Mouse (Mus musculus) cerebellum, postnatal 36 days (tissue): ENCODE results near the gene Mindy4b-ps.
"Not testable (repeated sequence)": the region's sequence is repeated elsewhere in the genome, so short reads cannot be mapped to it uniquely, and the experiment has no call there.

Source experiments
- DNase-seq, 2 experiments: peaks; one replicate each; pipeline ENCODE4 v3.0.0; 2021 to 2022; ENCODE audit warnings: mixed read lengths in 2 of 2

Gene Mindy4b-ps

DNA sequence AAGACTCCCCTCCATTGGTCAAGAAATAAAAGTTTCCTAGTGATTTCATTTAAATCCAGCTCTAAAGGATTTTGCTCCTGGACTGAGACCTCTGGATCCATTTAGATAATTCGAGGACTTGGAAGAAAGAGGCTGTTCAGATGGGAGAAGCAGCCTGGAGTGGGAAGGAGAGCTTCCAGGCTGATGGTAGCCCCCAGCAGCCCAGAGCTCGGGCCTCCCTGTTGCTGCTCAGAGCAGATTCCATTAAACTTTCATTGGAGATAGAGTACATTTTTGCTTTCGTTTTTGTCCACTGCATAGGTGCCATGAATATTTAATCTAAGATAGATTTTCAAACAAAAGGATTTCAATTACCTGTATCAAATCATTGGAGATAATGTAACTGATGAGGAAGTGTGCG is at the start of gene Mindy4b-ps:
Gene Mindy4b-ps, minus strand, starts transcription at position 101 of the 400 bp plus-strand sequence.
- DNase-seq, result no peak

DNA sequence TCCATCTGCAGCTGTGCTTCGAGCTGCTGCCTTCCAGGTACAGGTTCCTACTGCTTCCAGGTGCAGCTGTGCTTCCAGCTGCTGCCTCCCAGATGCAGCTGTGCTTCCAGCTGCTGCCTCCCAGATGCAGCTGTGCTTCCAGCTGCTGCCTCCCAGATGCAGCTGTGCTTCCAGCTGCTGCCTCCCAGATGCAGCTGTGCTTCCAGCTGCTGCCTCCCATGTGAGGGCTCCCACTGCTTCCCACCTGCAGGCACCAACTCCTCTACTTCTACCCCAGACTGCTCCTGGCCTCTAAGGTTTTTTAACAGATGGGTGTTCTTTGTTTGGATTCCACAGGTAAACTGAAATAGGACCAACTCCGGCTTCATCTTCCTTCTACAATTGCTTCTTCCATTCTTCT is 49.8 kb upstream of the Mindy4b-ps start:
- DNase-seq, result not testable (repeated sequence)

DNA sequence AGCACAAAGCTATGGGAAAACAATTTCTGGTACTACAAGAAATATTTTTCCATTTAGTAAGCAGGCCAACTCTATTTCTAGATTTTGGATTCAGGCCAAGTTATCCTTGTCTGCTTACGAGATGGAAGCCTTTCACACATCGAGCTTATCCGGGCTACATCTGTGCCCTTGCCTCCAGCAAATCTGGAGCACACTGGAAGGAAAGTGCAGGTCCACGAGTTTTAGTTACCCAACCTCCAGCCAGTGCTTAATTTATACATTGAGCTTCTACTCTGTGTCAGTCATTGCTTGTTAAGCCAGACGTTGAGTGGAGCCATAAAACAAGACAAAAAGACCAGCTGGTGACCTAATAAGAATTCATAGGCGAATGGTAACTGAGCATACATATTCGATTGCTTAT is 43.6 kb upstream of the Mindy4b-ps start:
- DNase-seq, result peak in 1 of 2 experiments; percentile 37

DNA sequence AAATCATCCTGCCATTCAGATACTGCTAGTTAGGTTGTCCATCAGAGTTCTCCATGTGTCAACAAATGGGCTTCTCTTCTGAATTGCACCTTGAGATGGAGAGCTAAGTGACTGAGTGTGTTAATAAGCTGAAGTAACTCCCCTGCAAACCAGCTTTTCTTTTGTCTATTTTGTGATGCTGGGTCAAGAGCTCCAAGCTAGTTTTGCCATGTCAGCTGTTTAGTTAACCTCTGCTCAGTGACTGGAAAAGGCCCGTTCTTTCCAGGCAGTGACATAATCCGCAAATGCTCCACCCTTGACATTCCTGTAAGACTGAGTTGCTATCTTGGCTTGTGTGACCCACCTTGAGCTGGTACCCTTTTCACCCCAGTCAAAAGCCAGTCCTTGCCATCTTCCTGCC is 40.9 kb upstream of the Mindy4b-ps start:
- no peak for DNase-seq

DNA sequence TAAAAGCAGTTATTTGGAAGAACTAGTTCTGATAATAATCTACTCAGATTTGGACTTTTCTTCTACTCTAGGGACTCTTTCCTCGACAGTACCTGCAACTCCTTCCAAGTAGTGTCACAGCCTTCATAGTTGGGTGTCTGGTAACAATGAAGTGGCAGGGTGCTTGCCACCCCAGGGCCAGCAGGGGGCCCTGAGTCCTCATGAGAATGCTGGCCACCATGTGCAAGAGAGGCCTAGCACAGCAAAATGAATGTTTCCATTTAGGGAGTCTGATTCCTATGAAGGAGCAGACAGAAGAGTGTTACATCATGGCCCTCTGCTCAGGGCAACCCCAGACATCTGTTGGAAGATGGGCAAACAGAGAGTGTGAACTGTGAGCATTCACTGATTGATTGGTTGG is 21.3 kb upstream of the Mindy4b-ps start:
- DNase-seq, result no peak

DNA sequence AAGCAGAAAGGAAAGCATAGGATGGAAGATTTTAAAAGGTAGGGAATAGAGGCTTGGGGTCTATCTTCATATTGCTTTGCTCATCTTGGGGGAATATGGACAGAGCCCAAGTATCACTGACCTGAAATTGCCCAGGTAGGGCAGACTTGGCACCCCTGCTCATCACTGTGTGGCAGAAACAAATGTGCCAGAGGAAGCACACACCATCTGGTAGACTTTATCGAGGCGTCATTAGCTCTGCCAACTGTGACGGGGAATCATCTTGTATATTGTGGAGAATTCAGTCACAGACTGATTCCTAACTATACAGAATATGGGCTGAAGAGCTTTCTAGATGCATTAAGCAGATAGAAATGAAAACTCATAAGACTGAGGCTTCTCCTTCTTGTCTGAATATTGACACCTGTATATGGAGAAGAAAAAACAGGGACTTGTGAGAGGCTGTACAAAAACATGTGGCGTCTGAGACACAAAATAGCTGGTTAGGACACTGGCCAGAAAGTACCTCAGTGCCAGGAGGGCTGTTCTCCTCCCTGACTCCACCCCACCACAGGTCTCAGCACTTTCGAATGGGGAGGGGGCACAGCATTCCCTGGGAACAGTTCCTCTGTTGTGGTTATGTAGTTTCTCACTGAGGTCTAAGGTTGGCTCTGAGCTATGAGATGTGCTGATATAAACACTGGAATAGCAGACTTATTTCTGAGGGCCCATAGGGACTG is 11.5 kb upstream of the Mindy4b-ps start:
- peak; percentile 58 to 64 for DNase-seq

DNA sequence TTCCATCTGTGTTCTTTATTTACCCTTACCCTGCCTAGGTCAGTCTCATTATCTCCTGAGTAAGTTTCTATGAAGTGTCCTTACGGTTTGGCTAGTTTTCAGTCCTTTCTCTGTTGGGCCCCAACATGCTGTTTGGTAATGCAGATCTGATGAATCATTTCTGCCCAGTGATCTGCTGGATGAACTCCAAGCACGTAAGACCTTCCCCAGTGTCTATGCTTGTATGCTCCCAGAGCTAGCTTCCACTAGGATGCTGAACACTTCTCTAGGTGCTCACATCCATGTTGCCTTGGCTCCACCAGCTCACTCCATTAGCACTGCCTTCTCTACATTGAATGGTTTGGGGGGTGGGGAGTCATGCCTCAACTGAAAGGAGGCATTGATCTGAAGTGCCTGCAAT is 10.8 kb upstream of the Mindy4b-ps start:
- peak in 1 of 2 experiments; percentile 27 for DNase-seq

DNA sequence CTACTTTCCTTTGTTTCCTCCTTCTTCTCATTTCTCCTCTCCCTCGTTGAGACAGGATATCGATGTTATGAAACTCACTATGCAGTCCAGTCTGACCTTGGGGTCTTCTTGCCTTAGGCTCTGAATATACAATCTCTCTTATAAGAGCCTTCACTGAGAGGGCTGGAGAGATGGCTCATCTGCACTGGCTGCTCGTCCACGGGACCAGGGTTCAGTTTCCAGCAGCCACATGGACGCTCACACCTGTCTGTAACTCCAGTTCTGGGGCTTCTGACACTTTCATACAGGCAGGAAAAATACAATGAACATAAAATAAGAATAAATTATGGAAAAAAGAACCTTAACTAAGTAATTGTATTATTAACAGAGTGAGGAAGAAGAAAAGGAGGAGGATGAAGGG is 9.5 kb upstream of the Mindy4b-ps start:
- no peak for DNase-seq

DNA sequence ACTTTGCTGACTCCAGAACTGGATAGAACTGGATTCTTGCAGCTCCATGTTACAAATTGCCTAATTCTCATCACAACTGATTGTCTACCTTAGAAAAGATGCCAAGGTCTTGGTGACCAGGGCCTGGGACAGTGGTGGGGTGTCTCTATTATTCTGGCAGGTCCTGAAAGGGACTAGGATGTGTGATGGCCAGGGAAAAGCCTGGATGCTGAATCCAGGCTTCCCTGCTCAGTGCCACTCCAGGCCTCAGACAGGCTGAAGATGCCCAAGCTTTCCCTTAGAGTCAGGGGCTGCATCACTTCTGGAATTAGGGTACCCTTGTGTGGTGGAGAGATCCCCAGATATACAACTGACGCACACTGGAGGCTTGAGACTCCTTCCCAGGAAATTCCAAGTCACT is 7.8 kb upstream of the Mindy4b-ps start:
- DNase-seq, result no peak

DNA sequence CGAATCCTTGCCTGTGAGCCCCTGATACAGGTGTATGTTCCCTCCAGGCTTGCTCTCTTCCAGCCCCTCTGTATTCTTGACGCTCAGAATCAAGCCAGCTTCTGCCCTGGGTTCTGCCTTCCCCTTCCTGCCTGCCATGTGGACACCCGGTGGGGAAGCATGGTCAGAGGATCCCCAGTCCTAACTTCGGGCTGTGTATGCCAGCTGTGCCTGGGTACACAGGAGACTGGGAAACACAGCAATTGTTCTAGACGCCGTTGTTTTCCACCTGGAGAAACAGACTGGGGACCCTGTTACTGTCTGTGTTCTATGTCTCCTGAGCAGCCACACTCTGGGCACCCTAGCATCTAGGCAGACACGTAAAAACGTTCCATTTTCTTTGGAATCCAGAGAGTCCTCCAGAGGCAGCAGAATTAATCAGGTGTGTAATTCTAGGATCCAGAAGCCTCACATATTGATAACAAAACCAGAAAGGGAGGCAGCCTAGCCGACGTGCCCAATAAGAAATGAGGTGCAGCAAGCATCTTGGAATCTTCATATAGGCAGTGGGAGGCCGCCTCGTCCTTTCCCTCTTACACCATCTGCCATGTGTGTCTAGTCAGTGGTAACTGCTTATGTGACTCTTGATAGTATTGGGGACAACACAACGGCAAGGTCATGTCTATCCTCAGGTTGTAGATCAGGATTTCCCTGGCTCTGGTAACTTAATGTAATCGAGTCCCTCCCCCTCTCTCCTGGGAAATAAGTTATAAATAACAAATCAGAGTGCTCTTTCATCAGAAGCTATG is 6.4 kb upstream of the Mindy4b-ps start:
- DNase-seq, result no peak

DNA sequence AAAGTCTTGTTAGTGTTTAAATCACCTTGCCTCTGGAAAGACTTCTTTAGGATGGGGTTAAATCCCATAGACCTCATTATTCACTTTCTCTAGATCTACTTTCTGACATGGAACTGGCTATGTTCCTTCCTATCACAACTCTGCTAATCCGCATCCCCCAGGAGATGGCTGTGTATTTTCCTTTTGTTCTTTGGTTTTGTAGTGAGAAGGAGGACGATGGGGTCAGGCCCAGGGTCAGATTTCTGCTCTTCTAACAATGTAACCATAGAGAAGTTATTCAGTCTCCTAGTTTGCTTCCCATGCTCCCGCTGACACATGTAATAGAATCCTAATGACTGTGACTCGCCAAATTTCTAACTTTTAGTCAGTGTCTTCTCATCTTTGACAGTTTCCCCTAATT is 4.2 kb upstream of the Mindy4b-ps start:
- DNase-seq, result no peak

DNA sequence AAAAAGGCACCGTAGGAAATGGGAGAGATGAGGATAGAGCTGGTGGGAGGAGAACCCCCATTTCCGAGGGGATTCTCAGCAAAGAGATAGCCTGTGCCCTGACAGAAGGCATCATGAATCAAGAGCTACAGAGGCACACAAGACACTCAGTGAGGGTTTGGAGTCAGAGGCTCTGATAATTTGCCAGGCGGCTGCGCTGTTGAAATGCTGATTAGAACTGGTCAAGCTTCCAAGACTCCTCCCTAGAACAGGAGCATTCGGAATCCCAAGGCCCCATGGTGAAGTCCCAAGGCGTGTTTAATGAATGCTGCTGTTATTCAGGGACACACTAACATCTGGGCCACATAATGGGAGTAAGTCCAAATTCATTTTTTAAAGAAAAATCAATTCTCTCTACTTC is 4.8 kb downstream of the Mindy4b-ps start:
- no peak for DNase-seq

DNA sequence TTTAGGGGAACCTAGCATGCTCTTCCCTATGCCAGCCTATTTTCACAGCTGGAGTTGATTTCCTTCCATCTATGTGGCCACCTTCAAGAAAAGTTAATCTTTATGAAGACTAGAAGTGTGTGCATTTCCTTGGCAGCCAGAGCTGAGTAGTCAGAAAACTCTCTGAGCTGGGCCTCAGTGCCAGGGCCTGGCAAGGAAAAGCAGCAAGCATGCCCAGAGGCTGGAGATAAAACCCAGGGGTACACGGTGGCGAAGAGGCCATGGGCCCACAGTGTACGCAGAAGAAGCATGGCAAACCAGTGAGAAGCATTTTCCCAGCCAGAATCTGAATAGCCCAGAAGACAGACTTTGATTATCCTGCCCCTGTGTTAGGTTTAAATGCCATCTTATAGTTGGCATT is 7.9 kb downstream of the Mindy4b-ps start:
- DNase-seq, result no peak

DNA sequence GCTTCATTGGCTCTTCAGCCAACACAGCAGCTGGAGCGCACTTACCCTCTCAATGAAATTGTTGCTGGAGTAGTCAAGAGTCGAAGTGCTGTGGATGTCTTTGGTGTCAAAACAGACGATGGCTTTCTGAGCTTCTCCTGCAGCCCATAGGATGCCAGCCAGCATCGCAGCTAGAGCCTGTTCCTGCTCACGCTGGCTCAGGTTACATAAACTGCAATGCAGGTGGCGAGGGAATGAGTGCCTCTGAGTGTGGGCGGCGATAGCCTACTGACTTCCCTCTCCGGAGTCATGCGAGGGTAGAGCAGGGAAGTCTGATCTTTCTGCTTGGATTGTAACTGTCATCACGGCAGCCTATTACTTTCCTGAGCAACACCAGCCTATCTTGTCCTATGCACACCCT is 11.8 kb downstream of the Mindy4b-ps start:
- peak; percentile 73 to 74 for DNase-seq

DNA sequence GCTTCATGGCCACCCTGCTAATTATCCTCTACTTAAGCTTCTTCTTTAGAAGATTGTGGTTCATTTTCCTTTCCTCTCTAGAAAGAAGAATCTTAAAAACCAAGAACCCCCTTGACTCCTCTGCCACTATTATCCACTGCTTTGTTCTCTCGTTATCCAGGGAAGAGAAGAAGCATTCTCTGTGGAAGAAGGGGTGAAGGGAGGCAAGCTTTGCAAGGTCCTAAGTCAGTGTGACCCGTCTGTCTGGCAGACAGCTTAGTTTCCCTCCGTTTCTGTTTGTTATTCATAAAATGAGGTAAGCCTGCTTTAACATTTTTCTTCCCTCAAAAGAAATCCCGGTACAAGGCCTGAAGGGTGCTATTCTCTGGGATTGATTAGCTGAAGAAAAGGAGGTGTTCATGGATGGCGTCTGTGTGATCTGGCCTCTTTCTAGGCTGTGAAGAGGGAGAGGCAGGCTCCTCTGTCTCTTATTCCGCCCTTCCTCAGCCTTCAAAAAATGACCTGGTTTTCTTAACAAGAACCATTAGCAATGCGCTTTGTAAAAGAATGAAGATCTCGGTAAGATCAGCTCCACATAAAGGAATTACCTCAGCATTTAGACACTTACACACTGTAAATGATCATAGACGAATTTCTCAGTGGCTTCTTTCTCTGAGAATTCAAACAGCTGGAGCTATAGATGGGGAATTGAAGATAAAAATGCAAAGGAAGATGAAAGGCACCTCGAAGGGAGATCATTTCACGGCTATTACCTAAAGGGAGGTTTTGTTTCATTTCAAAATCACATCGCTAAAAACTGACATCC is 12.8 kb downstream of the Mindy4b-ps start:
- no peak for DNase-seq

DNA sequence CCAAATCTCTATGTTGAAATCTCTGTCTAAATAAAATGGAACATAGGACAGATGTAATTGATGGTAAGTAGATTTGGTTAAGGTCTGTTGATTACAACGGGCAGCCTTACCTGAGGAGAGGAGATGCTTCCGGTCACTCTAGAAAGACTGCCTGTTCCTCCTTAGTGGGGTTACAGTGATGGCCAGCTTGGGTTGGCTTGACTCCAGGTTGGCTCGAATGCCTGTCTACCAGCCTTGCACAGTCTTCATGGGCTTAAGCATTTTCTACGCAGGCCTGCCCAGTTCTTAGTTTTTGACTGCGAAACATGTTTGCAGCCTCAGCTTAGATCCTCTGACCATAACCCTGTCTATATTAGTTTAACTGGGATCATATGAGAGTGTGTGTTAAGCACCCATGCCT is 13.5 kb downstream of the Mindy4b-ps start:
- peak; percentile 25 to 32 for DNase-seq

DNA sequence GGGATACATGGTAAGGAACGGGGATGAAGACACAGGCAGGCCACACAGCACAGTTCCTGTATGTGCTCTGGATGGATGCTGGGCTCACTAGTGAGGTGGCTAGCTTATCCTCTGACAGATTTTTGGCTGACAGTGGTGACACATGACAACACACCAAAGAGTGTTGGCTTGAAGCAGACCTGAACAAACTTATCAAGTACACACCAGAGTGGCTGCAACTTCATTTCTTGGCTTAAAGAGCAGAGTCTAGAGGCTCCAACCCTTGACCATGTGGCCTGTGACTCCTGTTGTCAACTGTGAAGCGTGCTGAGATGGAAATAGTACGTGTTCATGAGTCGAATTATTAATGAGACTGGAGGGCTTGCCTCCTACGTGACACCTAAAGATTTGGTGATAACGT is 17.4 kb downstream of the Mindy4b-ps start:
- no peak for DNase-seq

DNA sequence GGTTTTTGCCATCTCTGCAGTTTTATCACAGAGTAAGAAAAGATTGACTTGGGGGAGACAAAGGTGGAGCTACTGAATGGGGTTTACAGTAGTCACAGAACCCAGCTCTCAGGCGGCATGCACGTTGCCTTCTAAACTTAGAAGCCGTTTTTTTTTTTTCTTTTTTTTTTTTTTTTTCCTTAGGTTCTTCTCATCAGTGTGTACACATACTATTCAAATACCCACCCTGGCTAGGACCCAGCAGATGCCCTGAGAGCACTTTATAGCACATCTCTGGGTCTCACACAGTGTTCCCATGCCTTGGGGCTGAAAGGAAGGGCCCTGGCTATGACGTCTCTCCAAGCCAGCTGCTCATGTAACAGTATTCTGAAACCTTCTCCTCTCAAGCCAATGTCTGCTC is 23.4 kb downstream of the Mindy4b-ps start:
- DNase-seq, result no peak

DNA sequence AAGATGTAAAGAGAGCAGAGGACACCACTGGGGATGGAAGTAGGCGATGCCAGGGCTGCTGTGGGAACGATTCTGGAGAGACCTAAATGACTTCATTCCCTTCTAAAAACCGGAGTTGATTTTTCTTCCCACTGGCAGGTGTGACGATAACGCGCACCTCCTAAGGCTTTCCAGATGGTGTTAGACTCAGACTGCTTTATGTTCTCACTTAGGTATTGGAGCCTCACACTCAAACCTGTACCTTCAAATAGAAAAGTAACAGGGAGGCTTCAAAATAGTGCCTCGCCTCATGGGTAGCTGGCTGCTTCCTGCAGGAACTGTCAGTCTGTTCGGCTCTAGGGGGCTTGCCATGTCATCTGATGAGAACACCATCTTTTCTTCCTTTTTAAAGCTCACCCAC is 23.9 kb downstream of the Mindy4b-ps start:
- no peak for DNase-seq

DNA sequence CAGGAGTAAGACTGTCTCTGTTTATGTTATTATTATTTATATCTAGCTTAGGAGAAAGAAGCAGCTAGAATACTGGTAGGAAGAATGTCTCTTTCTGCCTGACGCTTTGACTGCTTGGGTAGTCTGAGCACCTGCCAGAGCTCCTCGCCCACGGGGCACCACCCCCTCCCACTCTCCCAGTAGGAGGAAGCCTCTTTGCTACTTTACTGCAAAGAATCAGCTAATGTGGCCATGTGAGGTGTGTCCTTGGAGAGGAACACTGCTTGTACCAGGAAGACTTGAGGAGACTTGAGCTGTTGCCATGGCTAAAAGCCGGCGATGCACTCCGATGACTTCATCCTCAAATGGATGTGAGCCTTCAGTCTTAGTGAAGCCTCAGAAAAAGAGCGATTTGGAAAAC is 32.6 kb downstream of the Mindy4b-ps start:
- DNase-seq, result no peak

DNA sequence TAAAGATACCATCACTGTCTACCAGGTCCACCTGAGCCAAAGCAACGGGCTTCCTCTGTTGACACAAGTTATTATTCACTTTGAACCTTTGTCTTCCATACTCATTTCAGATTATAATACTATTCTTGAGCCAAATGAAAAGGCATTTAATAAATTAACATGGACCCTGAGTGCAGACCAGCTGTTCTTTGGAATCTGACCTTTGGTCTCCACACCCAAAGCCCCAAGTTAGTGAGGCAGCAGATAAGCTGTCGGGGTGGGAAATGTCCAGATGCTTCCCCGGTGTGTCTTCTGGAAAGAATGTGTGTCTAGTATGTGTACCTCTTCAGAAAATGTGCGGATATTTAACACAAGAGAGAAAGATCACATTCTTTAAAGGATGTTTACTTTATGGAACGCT is 33.1 kb downstream of the Mindy4b-ps start:
- no peak for DNase-seq

DNA sequence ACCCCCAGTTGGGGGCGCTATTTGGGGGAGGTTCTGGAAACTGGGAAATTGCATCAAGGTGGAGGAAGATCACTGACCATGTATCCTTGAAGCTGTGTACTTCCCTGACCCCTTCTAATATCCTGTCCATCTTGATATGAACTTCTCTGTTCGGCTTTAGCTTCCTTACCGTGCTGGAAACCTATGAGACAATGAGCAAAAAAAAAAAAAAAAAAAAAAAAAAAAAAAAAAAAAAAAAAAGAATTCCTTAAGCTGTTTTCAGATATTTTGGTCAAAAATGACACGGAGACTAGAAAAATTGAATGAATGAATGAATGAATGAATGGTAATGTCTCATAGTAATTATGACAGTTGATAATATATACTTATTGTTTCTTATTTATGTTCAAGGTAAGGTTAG is 35.6 kb downstream of the Mindy4b-ps start:
- DNase-seq, result peak in 1 of 2 experiments; percentile 16

DNA sequence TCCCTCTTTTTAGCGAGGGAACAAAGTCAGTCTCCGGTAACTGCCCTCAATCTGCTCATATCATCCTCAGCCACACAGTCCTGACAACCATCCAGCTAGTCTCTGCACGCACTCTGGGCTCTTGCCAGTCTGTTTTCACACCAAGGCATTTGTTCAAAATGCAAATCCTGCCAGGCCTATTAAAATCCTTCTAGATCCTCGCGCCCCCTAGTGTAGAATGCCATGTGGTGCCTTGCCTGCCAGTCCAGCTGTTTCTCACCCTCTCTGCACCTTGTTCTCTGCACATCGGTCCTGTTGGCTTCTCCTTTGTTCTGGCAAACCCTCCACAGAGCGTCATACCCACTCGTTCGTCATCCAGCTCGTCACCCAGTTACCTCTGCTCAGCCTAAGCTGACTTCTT is 36.2 kb downstream of the Mindy4b-ps start:
- DNase-seq, result peak; percentile 78 to 86
